Mouse (Mus musculus): ENCODE results near the gene Cd300e.

- TF ChIP-seq POLR2A (IDR thresholded peaks at IDR 0.05; ENCODE audit: extremely low read depth, insufficient read depth, low read length) (no peak), CTCF (IDR thresholded peaks at IDR 0.05; ENCODE audit: extremely low read depth, insufficient read depth, low read length) (no peak)
Observed at GRCm38 (mm10) chr11:115058701-115059100, 3.3 kb downstream of the Cd300e start.
